Mouse (Mus musculus): ENCODE measurements around the gene Tm9sf3.

DNA sequence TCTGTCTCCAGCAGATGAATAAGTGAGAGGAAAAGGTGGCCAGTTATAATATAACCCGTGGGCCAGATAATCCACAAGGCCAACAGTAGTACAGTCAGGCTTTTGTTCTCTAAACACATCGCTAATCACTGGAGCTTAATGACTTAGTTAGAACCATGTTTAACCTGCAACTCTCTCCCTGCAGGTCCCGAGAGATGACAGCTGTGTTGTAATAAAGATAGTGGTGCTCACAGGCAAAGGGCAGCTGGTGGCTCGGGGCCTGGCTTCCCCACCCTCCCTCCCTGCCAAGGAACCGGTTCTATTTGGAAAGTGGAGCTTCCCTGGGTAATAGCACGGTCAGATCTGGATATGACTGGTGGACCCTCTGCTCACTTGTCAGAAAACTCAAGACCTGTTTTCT lies 20.7 kb upstream of the Tm9sf3 start:
- TF ChIP-seq CTCF (IDR thresholded peaks at IDR 0.05; ENCODE audit: low read depth, low read length) (no peak), POLR2A (IDR thresholded peaks at IDR 0.05; ENCODE audit: borderline replicate concordance, low read depth, low read length) (no peak)
